Mouse (Mus musculus) right cerebral cortex, postnatal 36 days (tissue): ENCODE results near the gene Meioc.
"Not testable (repeated sequence)": the region's sequence is repeated elsewhere in the genome, so short reads cannot be mapped to it uniquely, and the experiment has no call there.

ENCODE experiments used
- DNase-seq, 2 experiments: peaks; one replicate each; pipeline ENCODE4 v3.0.0; 2022; ENCODE audit warnings: low spot score in 2 of 2, mixed read lengths in 1 of 2

The Meioc gene

DNA sequence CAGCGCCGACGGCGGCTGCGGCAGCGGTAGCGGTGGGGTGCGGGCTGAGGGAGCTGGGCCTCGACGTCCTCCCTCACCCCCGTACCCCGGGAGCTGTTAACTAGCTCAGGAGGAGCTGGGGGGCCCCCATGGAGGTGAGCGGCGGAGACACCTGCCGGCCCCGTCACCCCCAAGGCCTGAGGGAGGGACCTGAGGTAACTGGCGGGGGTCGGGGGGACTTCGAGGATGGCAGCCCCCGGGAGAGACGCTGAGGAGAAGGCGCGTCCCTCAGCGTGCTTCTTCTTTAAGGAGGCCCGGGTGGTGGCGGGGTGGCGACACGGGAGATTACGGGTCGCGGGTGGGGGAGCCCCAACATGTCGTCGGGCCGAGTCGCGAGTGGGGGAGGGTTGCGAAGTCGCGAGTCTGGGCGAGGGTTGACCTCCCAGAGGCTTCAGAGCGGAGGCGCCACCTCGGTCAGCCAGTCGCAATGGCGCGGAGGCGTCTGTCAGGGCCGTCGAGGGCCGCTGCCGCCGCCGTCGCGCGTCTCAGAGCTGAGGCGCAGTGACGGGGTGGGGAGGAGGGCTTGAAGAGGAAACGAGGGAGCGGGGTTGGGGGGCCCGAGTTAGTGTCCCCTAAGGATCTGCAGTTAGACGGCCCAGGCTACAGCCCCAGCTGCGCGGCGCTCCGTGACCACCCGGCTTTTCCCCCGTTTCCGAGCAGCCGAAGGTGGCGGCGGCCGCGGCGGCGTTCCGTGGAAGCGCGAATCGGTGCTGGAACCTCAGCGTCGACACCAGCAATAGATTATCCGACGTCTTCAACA, 2.3 kb downstream of the Meioc start:
- DNase-seq, result no peak

GRCm38 (mm10) chr11:102690162-102690561, 26.6 kb downstream of the Meioc start:
- DNase-seq, result peak; percentile 19 to 28

- DNase-seq, result peak in 1 of 2 experiments; percentile 18
Measured at GRCm38 (mm10) chr11:102695289-102695688, 31.8 kb downstream of the Meioc start.

- DNase-seq, result peak; percentile 76 to 81
Measured at GRCm38 (mm10) chr11:102697338-102698017, 34.0 kb downstream of the Meioc start, which contains the start of gene Ccdc43. Ccdc43 (minus strand) TSS chr11:102697782.

DNA sequence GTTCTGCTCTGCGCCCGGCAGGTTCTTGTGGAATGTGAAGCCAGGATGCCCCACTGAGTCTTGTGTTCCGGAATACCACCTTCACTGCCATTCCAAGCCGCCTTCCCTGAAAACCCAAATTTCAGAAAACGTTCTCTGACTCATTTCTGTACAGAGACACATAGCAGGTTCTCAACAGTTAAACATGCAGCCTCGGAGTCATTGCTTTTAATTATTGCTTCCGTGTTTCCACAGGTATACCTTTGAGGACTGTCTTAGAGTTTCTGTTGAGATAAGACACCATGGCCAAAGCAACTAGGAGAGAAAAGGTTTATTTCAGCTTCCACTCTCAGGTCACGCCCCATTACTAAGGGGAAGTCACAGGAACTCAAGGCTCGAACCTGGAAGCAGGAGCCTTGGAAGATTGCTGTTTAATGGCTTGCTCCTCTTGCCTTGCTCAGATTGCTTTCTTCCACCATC, 34.5 kb downstream of the Meioc start:
- DNase-seq, result no peak

- DNase-seq, result not testable (repeated sequence)
Measured at GRCm38 (mm10) chr11:102702206-102702605, 38.7 kb downstream of the Meioc start.

DNA sequence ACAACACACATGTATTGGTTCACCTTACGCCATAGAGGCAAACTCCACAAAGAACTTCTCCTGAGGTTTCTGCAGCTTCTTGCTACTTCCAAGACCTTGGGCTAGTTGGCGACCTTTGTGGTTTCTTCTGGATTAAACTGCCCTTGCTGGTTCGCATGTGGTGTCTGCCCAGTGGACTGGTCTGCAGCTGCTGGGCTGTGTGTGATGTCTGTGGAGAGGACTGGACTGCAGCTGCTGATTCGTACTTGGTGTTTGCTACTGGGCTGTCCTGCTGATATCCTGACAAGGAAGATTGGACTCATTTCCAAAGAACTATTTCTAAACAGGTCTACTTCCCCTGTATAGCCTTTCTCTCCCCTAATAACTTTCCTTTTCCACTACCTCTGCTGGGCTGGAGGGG, 48.9 kb downstream of the Meioc start:
- DNase-seq, result no peak

- not testable (repeated sequence) for DNase-seq
Measured at GRCm38 (mm10) chr11:102714578-102714977, 51.1 kb downstream of the Meioc start.

- DNase-seq, result no peak
Measured at GRCm38 (mm10) chr11:102716135-102716534, 52.6 kb downstream of the Meioc start.

- no peak for DNase-seq
Measured at GRCm38 (mm10) chr11:102725574-102725973, 62.1 kb downstream of the Meioc start.

DNA sequence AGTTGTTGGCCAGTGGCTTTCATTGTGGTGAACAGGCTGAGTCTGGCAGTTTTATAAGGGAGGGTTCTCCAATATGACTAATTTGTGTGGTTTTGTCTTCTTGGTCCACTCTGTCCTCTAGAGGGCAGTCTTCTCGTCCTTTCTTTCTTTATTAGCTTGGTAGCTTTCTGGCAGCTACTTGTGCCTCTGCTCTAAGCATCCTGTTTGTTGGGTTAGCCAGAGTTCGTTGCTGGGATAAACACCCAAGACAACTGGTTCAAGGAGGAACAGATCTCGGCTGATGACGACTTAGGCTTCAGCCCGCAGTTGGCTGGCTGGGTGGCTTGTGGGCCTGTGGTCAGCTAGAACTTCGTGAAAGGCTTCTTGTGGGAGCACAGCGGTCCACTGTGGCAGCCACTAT, 65.1 kb downstream of the Meioc start:
- DNase-seq, result no peak

- DNase-seq, result no peak
Measured at GRCm38 (mm10) chr11:102729835-102730234, 66.3 kb downstream of the Meioc start.

- no peak for DNase-seq
Measured at GRCm38 (mm10) chr11:102731366-102731765, 67.8 kb downstream of the Meioc start.
